Mouse (Mus musculus) C2C12 (cell line): ENCODE results near the gene Tspoap1.

Source experiments
- CEBPB ChIP-seq: IDR thresholded peaks from one replicate; pipeline ENCODE4 v1.6.1; 2011; ENCODE audit warnings: low read depth, mild to moderate bottlenecking, control low read depth, moderate library complexity
- CTCF ChIP-seq: IDR thresholded peaks from one replicate; pipeline ENCODE4 v1.5.1; 2011; ENCODE audit not compliant: control insufficient read depth, insufficient read depth, insufficient read length
- FOSL1 ChIP-seq: IDR thresholded peaks from one replicate; pipeline ENCODE4 v1.8.0; 2011; ENCODE audit warnings: mild to moderate bottlenecking, low read length; ENCODE audit not compliant: poor library complexity, insufficient read depth, severe bottlenecking
- MAX ChIP-seq: IDR thresholded peaks from one replicate; pipeline ENCODE4 v1.6.1; 2011; ENCODE audit warnings: mild to moderate bottlenecking, control low read depth
- MYOD1 ChIP-seq: IDR thresholded peaks from one replicate; pipeline ENCODE4 v1.6.1; 2011; ENCODE audit warnings: low read depth; ENCODE audit not compliant: control insufficient read depth, insufficient read length
- MYOG ChIP-seq: IDR thresholded peaks from one replicate; pipeline ENCODE4 v1.6.1; 2011; ENCODE audit not compliant: control insufficient read depth, insufficient read length; ENCODE audit errors: extremely low read depth
- USF1 ChIP-seq: IDR thresholded peaks from one replicate; pipeline ENCODE4 v1.6.1; 2011; ENCODE audit warnings: low read depth, mild to moderate bottlenecking, control low read depth, moderate library complexity

- no peak for TF ChIP-seq CTCF
- TF ChIP-seq MAX = no peak
- TF ChIP-seq MYOD1 = no peak
- no peak for TF ChIP-seq USF1
- TF ChIP-seq MYOG = no peak
- no peak for TF ChIP-seq FOSL1
- TF ChIP-seq CEBPB = no peak
These were observed 17.9 kb downstream of the Tspoap1 start for GRCm38 (mm10) chr11:87778100-87778765.
